Mouse (Mus musculus): ENCODE data around the gene Mrvi1. TPM values are rescaled to one million over a fixed set of nuclear protein-coding genes. Genes with fewer than 3 reads are reported as not detected.

The Mrvi1 gene
- polyA plus RNA-seq, 1 experiment = 0.19 TPM

DNA sequence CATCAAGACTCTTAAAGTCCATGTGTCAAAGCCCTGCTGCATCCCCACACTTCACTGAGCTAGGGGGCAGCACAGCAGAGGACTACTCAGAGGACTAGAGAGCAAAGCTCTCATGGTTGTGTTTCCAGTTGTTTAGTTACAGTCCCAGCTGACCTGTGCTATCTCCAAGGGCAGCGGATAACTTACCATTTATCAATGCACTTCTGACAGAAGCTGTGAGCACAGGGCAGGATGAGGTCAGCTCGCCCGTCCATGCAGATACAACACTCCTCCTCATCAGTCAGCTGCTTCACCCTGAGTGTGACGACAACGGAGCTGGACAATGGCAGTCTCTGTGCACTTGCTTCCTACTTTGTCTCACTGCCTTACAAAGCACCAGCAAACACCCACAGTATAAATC, 161.2 kb downstream of the Mrvi1 start:
- no peaks in the 10 kb centered on the region for H3K27me3 ChIP-seq (ENCODE audit: control insufficient read depth, insufficient read depth, low read length, poor library complexity, severe bottlenecking)
- 0 out of 2 replicates have a peak, but pooled peaks cover 2% of the 10 kb centered on the region for H3K36me3 ChIP-seq (ENCODE audit: control insufficient read depth, insufficient read depth, low read length, poor library complexity, severe bottlenecking)
- no peak overlapping the region for H3K9ac ChIP-seq (ENCODE audit: low read depth, poor library complexity, severe bottlenecking)
- no peaks in the 10 kb centered on the region for H3K9me3 ChIP-seq (replicated peaks; ENCODE audit: control insufficient read depth, insufficient read depth, low read length, poor library complexity, severe bottlenecking)
- H3K4me1 ChIP-seq (ENCODE audit: control insufficient read depth, insufficient read depth, low read length) = no peaks in the 10 kb centered on the region
- TF ChIP-seq CTCF (IDR thresholded peaks at IDR 0.05; ENCODE audit: low read depth, low read length) = peak; percentile 19
- TF ChIP-seq EP300 (IDR thresholded peaks at IDR 0.05; ENCODE audit: insufficient read depth, low read depth, low read length) = no peak
- no peak overlapping the region for H3K27ac ChIP-seq (ENCODE audit: insufficient read depth, low read length)
- no peak overlapping the region for H3K4me3 ChIP-seq (ENCODE audit: low read depth, low read length)

DNA sequence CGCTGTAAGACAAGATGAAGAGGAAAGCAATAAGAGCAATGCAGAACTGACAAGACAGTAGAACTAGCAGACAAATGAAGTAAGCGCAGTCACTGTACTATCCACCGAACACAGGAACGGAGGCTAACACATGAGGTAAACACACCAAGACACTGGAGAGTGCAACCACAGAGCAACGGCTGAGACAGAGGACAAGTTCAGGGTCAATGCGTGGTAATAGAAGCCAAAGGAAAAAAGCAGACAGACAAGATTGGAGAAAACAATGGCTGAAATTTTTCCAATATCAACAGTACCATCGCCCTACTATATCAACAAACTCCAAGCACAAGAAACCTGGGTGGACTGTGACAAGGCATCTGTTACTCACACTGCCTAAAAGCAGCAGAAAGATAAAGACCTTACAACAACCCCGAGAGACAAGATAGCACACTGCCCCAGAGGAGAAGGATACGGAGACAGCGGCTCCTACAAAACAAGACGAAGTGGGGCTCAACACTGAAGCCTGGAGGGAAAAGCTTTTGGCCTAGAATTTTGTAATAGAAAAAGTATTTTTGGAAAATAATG, 163.4 kb downstream of the Mrvi1 start:
- Histone ChIP-seq H3K4me3 (ENCODE audit: low read depth, low read length) (no peak overlapping the region), H3K9ac (ENCODE audit: low read depth, poor library complexity, severe bottlenecking) (no peak overlapping the region), H3K9me3 (replicated peaks; ENCODE audit: control insufficient read depth, insufficient read depth, low read length, poor library complexity, severe bottlenecking) (no peaks in the 10 kb centered on the region), H3K27ac (ENCODE audit: insufficient read depth, low read length) (no peak overlapping the region), H3K27me3 (ENCODE audit: control insufficient read depth, insufficient read depth, low read length, poor library complexity, severe bottlenecking) (no peaks in the 10 kb centered on the region), H3K4me1 (ENCODE audit: control insufficient read depth, insufficient read depth, low read length) (no peaks in the 10 kb centered on the region), H3K36me3 (ENCODE audit: control insufficient read depth, insufficient read depth, low read length, poor library complexity, severe bottlenecking) (no peaks in the 10 kb centered on the region)
- TF ChIP-seq CTCF (IDR thresholded peaks at IDR 0.05; ENCODE audit: low read depth, low read length) (no peak), EP300 (IDR thresholded peaks at IDR 0.05; ENCODE audit: insufficient read depth, low read depth, low read length) (no peak), POLR2A (IDR thresholded peaks at IDR 0.05; ENCODE audit: insufficient read depth, low read length) (no peak)

Other genes with a start within 250 kb of the Mrvi1 start
- gene Ampd3, start 214.3 kb downstream of the Mrvi1 start, polyA plus RNA-seq (2011; ENCODE audit: insufficient read depth, insufficient read length, low read depth, missing spikeins) = 2.4 and 3.1 TPM in 2 replicates
- gene Rnf141, start 138.0 kb downstream of the Mrvi1 start, polyA plus RNA-seq (2011; ENCODE audit: insufficient read depth, insufficient read length, low read depth, missing spikeins) = 35.6 and 43.0 TPM in 2 replicates
- not detected in 2 replicates for gene Lyve1, start 119.2 kb downstream of the Mrvi1 start, polyA plus RNA-seq (2011; ENCODE audit: insufficient read depth, insufficient read length, low read depth, missing spikeins)
- gene Ctr9, start 46.5 kb upstream of the Mrvi1 start, polyA plus RNA-seq (2011; ENCODE audit: insufficient read depth, insufficient read length, low read depth, missing spikeins) = 81.6 and 89.0 TPM in 2 replicates
- gene Eif4g2, start 100.6 kb upstream of the Mrvi1 start, polyA plus RNA-seq (2011; ENCODE audit: insufficient read depth, insufficient read length, low read depth, missing spikeins) = 1,039 and 1,156 TPM in 2 replicates

All from ES-Bruce4 (cell line).